Mouse (Mus musculus): ENCODE measurements around the gene Ncmap. TPM values are rescaled to one million over a fixed set of nuclear protein-coding genes. Genes with fewer than 3 reads are reported as not detected.

Ncmap gene
- polyA plus RNA-seq, 1 experiment from 2014 or later, result 1.3 TPM

DNA sequence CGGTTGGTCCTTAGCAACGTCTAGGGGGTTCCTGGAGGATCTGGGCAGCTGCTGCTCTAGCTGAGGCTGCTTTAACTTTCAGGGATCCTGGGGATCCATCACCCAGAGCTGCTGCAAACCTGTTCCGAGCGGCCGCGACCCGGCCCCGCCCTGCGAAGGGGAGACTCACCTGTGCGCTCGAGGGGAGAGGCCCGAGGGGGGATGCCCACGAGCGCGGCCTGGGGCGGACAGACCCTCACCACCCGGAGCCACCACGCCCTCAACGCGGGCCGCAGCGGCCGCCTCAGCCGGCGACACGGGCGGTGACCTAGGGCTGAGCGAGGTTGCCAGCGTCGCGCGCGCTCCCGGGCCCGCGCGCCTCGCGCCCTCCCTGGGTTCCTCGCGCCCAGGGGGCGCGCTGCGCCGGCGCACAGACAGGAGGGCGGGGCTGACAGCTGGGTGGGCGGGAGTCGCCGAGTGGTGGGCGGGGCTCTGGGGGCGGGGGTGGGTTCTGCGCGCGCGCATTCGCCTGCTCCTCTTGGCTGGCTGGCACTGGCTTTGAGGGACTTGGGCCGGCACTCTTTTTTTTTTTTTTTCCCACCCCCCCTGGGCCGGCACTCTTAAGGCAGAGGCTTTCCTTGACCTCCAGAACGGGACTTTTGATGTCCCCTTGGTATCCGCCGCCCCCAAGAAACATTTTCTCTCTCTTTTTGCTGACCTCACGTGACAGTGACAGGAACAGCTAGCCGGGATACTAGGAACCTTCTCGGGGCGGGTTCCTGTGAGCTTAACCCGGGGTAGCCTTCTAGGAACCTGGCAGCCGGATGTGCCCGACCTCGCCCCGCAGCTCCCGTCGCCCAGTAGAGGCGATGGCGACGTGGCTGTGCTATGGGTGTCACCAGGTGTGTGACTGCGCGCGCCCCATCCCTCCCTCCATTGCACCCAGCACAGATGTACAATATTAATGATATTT is 35.7 kb upstream of the Ncmap start, which contains the start of gene Rcan3:
TSS of gene Rcan3 (minus strand) at position 411 of the 952 bp plus-strand sequence.
- peak; percentile 88 for DNase-seq (ENCODE audit: low spot score)
- H3K9me3 ChIP-seq (replicated peaks; ENCODE audit: control insufficient read depth, low read length), result no peaks in the 10 kb centered on the region
- H3K36me3 ChIP-seq (replicated peaks; ENCODE audit: control insufficient read depth, insufficient read depth, low read depth, low read length), result no peaks in the 10 kb centered on the region
- H3K4me3 ChIP-seq (ENCODE audit: low read depth, low read length), result peak within 1 kb of the TSS; percentile 68
- peak; percentile 70 for ATAC-seq (replicated peaks; ENCODE audit: insufficient number of reproducible peaks, low FRiP score, low TSS enrichment, low read depth)
- no peak within 1 kb of the TSS for H3K27ac ChIP-seq (replicated peaks; ENCODE audit: low read depth, low read length)
- WGBS, result under 1% methylated on average over 73 of the region's 79 CpGs
- H3K9ac ChIP-seq (replicated peaks; ENCODE audit: low read length), result peak within 1 kb of the TSS; percentile 82
- H3K4me1 ChIP-seq (ENCODE audit: control insufficient read depth, insufficient read depth, low read length), result no peaks in the 10 kb centered on the region
- no peaks in the 10 kb centered on the region for H3K27me3 ChIP-seq (ENCODE audit: control insufficient read depth, insufficient read depth, low read length)
- H3K4me2 ChIP-seq (ENCODE audit: low read depth, low read length), result peak within 1 kb of the TSS; percentile 66

DNA sequence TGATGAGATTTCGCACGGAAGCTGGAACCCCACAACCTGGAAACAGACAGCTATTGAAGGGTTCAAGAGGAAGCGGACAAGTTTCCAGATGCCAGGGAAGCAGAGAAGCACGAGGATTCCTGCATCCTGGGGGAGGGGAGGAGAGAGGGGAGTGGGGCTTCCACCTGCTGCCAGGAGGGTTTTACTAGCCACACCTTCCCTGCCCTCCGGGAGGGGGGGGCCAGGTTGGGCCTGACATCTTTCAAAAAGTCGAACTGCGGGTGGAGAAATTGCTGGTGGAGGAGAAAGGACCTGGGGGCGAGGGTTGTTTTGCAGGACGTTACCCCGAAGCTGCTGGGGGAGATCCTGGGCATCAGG is 35.0 kb upstream of the Ncmap start:
- DNase-seq (ENCODE audit: low spot score), result peak; percentile 11
- Histone ChIP-seq H3K9ac (replicated peaks; ENCODE audit: low read length) (peak overlapping the region; percentile 82), H3K9me3 (replicated peaks; ENCODE audit: control insufficient read depth, low read length) (no peaks in the 10 kb centered on the region), H3K36me3 (replicated peaks; ENCODE audit: control insufficient read depth, insufficient read depth, low read depth, low read length) (no peaks in the 10 kb centered on the region), H3K4me1 (ENCODE audit: control insufficient read depth, insufficient read depth, low read length) (no peaks in the 10 kb centered on the region), H3K27ac (replicated peaks; ENCODE audit: low read depth, low read length) (no peak overlapping the region), H3K27me3 (ENCODE audit: control insufficient read depth, insufficient read depth, low read length) (no peaks in the 10 kb centered on the region), H3K4me2 (ENCODE audit: low read depth, low read length) (peak overlapping the region; percentile 66), H3K4me3 (ENCODE audit: low read depth, low read length) (peak overlapping the region; percentile 68)
- 3% methylated on average over 10 of the region's 10 CpGs for whole genome bisulfite sequencing
- ATAC-seq (replicated peaks; ENCODE audit: insufficient number of reproducible peaks, low FRiP score, low TSS enrichment, low read depth), result no peak

DNA sequence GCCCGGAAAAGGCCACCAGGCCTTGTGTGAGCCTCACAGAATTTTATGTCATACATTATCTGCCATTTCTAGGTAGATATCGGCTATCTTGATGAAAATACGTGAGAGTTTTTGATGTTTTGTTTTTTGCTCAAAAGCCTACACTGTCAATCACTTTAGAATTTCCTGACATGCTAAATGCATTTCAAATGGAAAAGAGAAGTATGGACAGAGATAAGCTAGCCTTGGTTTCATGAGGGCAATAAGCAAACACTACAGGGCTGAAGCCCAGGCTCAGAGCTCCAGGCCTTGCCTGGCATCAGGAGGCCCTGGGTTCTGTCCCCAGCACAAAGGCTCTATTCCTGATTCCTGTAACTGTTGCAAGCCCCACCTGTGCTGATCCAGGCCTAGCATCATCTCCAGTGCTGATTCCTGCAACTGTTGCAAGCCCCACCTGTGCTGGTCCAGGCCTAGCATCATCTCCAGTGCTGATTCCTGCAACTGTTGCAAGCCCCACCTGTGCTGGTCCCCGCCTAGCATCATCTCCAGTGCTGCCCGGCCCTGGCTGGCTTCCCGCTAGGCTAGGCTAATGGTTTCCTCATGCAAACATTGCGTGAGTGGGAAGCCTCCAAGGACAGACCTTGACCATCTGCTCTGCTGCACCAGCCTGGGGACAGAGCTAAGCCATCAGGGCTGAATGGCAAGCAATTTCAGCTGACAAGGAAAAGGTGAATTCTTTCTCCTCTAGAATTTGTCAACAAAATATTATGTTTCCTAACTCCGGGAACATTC is 32.1 kb upstream of the Ncmap start:
- no peak overlapping the region for H3K4me2 ChIP-seq (ENCODE audit: low read depth, low read length)
- H3K9me3 ChIP-seq (replicated peaks; ENCODE audit: control insufficient read depth, low read length), result no peaks in the 10 kb centered on the region
- ATAC-seq (replicated peaks; ENCODE audit: insufficient number of reproducible peaks, low FRiP score, low TSS enrichment, low read depth) (no peak), DNase-seq (ENCODE audit: low spot score) (no peak)
- H3K4me1 ChIP-seq (ENCODE audit: control insufficient read depth, insufficient read depth, low read length), result no peaks in the 10 kb centered on the region
- H3K27me3 ChIP-seq (ENCODE audit: control insufficient read depth, insufficient read depth, low read length), result no peaks in the 10 kb centered on the region
- H3K9ac ChIP-seq (replicated peaks; ENCODE audit: low read length), result no peak overlapping the region
- no peak overlapping the region for H3K4me3 ChIP-seq (ENCODE audit: low read depth, low read length)
- no peaks in the 10 kb centered on the region for H3K36me3 ChIP-seq (replicated peaks; ENCODE audit: control insufficient read depth, insufficient read depth, low read depth, low read length)
- H3K27ac ChIP-seq (replicated peaks; ENCODE audit: low read depth, low read length), result no peak overlapping the region
- 73% methylated on average over 8 of the region's 8 CpGs for WGBS

DNA sequence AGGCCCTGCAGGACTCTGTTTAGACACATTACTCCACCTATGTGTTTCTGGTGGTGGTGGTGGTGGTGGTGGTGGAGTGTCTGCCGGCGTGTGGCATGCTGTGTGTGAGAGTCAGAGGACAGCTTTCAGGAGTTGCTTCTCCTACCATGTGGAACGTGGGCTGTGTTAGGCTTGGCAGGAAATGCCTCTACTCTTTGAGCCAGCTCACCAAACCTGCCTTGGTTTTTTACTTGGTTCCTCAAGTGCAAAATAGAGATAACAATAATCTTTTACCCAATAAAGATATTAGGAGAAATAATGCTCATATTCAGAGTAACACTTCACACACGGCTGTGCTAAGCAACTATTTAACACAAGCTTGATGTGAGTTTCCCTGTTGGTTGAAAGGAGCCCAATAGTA is 31.4 kb upstream of the Ncmap start:
- DNase-seq (ENCODE audit: low spot score) (no peak), ATAC-seq (replicated peaks; ENCODE audit: insufficient number of reproducible peaks, low FRiP score, low TSS enrichment, low read depth) (no peak)
- no peak overlapping the region for H3K27ac ChIP-seq (replicated peaks; ENCODE audit: low read depth, low read length)
- H3K4me1 ChIP-seq (ENCODE audit: control insufficient read depth, insufficient read depth, low read length), result no peaks in the 10 kb centered on the region
- no peak overlapping the region for H3K4me2 ChIP-seq (ENCODE audit: low read depth, low read length)
- H3K36me3 ChIP-seq (replicated peaks; ENCODE audit: control insufficient read depth, insufficient read depth, low read depth, low read length), result no peaks in the 10 kb centered on the region
- no peak overlapping the region for H3K4me3 ChIP-seq (ENCODE audit: low read depth, low read length)
- 88% methylated on average over 4 of the region's 4 CpGs for WGBS
- no peaks in the 10 kb centered on the region for H3K9me3 ChIP-seq (replicated peaks; ENCODE audit: control insufficient read depth, low read length)
- no peak overlapping the region for H3K9ac ChIP-seq (replicated peaks; ENCODE audit: low read length)
- H3K27me3 ChIP-seq (ENCODE audit: control insufficient read depth, insufficient read depth, low read length), result no peaks in the 10 kb centered on the region

DNA sequence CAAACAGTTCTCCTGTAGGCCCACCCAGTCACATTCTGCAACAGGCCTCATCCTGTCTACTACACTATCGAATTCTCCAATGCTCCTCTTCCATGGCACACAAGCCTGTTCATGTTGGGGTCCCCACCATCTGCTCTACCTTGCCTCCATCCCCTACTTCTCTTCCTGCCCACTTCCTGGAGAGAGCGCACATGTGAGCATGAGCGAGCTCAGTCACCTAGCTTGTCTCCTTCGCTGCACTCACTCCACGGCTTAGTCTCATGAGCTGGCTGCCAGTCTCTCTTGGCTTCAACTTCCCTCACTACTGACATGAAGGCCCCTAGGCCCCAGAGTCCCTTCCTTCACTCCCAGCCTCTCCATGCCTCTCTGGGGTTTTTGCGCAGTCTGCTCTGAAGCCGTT is 28.6 kb upstream of the Ncmap start:
- Histone ChIP-seq H3K36me3 (replicated peaks; ENCODE audit: control insufficient read depth, insufficient read depth, low read depth, low read length) (no peaks in the 10 kb centered on the region), H3K4me1 (ENCODE audit: control insufficient read depth, insufficient read depth, low read length) (no peaks in the 10 kb centered on the region), H3K9ac (replicated peaks; ENCODE audit: low read length) (no peak overlapping the region), H3K4me3 (ENCODE audit: low read depth, low read length) (no peak overlapping the region), H3K9me3 (replicated peaks; ENCODE audit: control insufficient read depth, low read length) (no peaks in the 10 kb centered on the region), H3K27ac (replicated peaks; ENCODE audit: low read depth, low read length) (no peak overlapping the region), H3K27me3 (ENCODE audit: control insufficient read depth, insufficient read depth, low read length) (no peaks in the 10 kb centered on the region), H3K4me2 (ENCODE audit: low read depth, low read length) (no peak overlapping the region)
- 89% methylated on average over 7 of the region's 7 CpGs for WGBS
- no peak for DNase-seq (ENCODE audit: low spot score)
- no peak for ATAC-seq (replicated peaks; ENCODE audit: insufficient number of reproducible peaks, low FRiP score, low TSS enrichment, low read depth)

DNA sequence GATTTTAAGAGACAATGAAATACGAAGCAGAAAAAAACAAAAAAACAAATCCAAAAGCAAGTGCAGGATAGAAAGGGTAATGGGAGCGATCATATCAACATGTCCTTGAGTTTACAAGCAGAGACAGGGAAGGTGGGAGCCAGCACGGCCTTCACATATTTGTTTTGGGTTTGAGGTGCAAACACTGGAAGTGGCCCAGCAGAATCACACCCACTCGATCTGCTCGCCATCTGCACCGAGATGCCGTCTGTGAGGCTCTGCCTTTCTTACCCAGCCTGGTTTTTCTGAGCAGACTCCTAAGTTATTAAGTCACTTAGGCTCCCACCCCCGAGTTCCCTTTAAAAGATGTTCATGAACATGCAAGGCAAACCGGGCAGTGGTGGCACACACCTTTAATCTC is 27.6 kb upstream of the Ncmap start:
- Histone ChIP-seq H3K36me3 (replicated peaks; ENCODE audit: control insufficient read depth, insufficient read depth, low read depth, low read length) (no peaks in the 10 kb centered on the region), H3K4me2 (ENCODE audit: low read depth, low read length) (no peak overlapping the region), H3K9ac (replicated peaks; ENCODE audit: low read length) (no peak overlapping the region), H3K4me3 (ENCODE audit: low read depth, low read length) (no peak overlapping the region), H3K27me3 (ENCODE audit: control insufficient read depth, insufficient read depth, low read length) (no peaks in the 10 kb centered on the region), H3K27ac (replicated peaks; ENCODE audit: low read depth, low read length) (no peak overlapping the region), H3K4me1 (ENCODE audit: control insufficient read depth, insufficient read depth, low read length) (no peaks in the 10 kb centered on the region), H3K9me3 (replicated peaks; ENCODE audit: control insufficient read depth, low read length) (no peaks in the 10 kb centered on the region)
- 90% methylated on average over 9 of the region's 9 CpGs for WGBS
- DNase-seq (ENCODE audit: low spot score), result no peak
- no peak for ATAC-seq (replicated peaks; ENCODE audit: insufficient number of reproducible peaks, low FRiP score, low TSS enrichment, low read depth)

DNA sequence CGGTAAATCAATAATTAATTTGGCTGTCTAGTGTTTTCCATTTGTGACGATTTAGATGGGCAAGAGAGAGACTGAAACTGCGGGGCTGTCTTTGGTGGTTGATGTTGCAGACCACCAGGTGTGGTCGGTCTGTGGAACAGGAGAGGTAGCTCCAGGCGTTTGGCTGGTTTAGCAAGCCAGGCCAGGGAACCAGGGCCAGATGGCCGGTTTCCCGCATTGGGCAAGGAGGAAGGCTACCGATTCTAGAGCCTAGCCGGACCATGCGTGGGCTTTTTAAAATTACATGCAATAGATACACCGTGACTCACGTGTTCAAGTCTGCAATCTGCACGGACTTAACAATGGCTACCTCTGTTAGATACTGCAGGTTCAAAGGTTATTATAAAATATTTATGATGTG is 22.9 kb upstream of the Ncmap start:
- no peak overlapping the region for H3K4me2 ChIP-seq (ENCODE audit: low read depth, low read length)
- no peak overlapping the region for H3K9ac ChIP-seq (replicated peaks; ENCODE audit: low read length)
- no peaks in the 10 kb centered on the region; the same call in 1 of the 2 replicates for H3K36me3 ChIP-seq (replicated peaks; ENCODE audit: control insufficient read depth, insufficient read depth, low read depth, low read length)
- no peak overlapping the region for H3K4me3 ChIP-seq (ENCODE audit: low read depth, low read length)
- ATAC-seq (replicated peaks; ENCODE audit: insufficient number of reproducible peaks, low FRiP score, low TSS enrichment, low read depth), result no peak
- no peak overlapping the region for H3K27ac ChIP-seq (replicated peaks; ENCODE audit: low read depth, low read length)
- WGBS, result 96% methylated on average over 13 of the region's 13 CpGs
- no peak for DNase-seq (ENCODE audit: low spot score)
- H3K27me3 ChIP-seq (ENCODE audit: control insufficient read depth, insufficient read depth, low read length), result no peaks in the 10 kb centered on the region
- no peaks in the 10 kb centered on the region for H3K9me3 ChIP-seq (replicated peaks; ENCODE audit: control insufficient read depth, low read length)
- H3K4me1 ChIP-seq (ENCODE audit: control insufficient read depth, insufficient read depth, low read length), result no peaks in the 10 kb centered on the region

DNA sequence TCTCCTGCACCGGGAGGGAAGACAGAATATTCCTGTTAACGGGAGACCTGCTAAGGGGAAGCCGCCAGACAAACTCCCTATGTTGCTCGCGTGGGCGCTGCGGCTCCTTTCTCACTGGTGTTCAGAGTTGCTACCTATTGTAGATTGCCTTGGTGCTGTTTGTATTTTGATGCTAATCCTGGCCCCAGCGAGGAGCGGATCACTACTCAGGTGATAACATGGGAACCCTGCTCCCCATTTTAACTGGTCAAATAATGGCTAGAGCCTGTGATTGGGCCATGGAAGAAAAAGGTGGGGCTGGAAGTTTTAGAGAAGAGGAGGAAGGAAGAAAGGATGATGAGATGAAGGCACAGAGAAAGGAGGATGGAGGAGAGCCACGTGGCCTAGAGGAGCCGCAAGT is 22.4 kb upstream of the Ncmap start:
- DNase-seq (ENCODE audit: low spot score), result no peak
- no peak overlapping the region for H3K4me3 ChIP-seq (ENCODE audit: low read depth, low read length)
- no peaks in the 10 kb centered on the region for H3K4me1 ChIP-seq (ENCODE audit: control insufficient read depth, insufficient read depth, low read length)
- WGBS, result 76% methylated on average over 11 of the region's 11 CpGs
- no peaks in the 10 kb centered on the region; the same call in 1 of the 2 replicates for H3K36me3 ChIP-seq (replicated peaks; ENCODE audit: control insufficient read depth, insufficient read depth, low read depth, low read length)
- no peak overlapping the region for H3K4me2 ChIP-seq (ENCODE audit: low read depth, low read length)
- H3K9me3 ChIP-seq (replicated peaks; ENCODE audit: control insufficient read depth, low read length), result no peaks in the 10 kb centered on the region
- no peak overlapping the region for H3K27ac ChIP-seq (replicated peaks; ENCODE audit: low read depth, low read length)
- no peak overlapping the region for H3K9ac ChIP-seq (replicated peaks; ENCODE audit: low read length)
- no peak for ATAC-seq (replicated peaks; ENCODE audit: insufficient number of reproducible peaks, low FRiP score, low TSS enrichment, low read depth)
- H3K27me3 ChIP-seq (ENCODE audit: control insufficient read depth, insufficient read depth, low read length), result no peaks in the 10 kb centered on the region
